Mouse (Mus musculus) B cell, adult 2 months (primary cell): ENCODE data around the gene Gps2.
"Not testable (repeated sequence)": the region's sequence is repeated elsewhere in the genome, so short reads cannot be mapped to it uniquely, and the experiment has no call there.

ENCODE experiments used
- DNase-seq, 2 experiments: peaks; one replicate each; pipeline ENCODE4 v3.0.0; 2022

Gene Gps2

DNA sequence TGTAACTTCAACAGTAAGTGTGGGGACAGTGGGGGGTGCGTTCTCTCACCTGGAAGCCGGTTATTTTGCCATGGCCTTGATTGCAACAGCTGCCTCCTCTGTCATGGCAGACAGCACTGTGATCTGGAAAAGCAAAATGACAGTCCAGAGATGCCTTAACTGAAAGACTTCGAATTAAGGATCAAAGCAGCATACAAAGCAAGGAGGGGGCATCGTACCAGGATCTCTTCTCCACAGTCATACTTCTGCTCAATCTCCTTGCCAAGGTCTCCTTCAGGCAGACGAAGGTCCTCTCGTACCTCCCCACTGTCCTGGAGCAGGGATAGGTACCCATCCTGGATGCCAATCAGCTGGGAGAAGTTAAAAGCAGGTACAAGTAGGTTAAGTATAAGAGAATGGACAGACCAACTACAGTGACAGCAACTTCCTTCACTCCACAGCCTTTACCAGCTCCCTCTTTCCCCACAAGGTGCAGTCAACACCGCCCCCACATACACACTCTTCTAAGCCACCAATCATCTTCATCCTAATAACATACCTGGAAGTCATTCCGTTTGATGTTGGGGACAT, 3.8 kb downstream of the Gps2 start:
- DNase-seq, result no peak

DNA sequence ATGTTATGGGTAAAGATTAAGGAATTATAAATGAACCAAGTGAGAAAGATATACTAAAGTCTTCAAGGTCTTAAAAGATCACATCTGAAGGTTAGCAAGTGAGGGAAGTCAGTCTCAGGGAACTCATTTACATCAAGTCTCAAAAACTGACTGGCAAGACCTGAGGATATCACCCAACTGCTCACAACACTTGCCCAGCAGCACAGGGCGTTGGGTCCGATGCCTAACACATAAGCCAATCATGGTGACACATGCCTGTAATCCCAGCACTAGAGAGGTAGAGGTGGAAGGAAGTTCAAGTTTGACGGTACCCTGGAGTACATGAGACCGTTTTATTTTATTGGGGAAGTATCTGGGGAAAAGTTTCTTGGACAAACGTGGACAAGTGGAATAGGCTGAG, 4.4 kb downstream of the Gps2 start:
- no peak for DNase-seq

DNA sequence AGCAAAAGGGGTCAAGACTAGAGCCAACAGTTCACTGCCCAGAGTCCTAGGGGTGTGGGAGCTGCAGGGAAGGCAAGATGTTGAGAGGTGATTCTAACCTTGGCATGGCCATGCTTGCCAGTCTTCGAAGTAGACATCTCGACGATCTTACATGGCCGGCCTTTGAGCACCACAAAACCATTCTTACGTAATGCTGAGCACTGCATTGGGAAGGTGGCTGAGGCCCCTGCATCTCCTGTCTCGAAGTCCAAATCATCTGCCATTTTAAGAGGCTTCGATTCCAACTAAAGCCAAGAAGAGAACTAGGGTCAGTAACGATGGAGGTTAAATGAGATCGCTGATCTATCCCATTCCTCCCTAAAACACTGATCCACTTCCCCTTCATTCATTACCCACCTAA, 5.4 kb downstream of the Gps2 start:
- DNase-seq, result no peak

DNA sequence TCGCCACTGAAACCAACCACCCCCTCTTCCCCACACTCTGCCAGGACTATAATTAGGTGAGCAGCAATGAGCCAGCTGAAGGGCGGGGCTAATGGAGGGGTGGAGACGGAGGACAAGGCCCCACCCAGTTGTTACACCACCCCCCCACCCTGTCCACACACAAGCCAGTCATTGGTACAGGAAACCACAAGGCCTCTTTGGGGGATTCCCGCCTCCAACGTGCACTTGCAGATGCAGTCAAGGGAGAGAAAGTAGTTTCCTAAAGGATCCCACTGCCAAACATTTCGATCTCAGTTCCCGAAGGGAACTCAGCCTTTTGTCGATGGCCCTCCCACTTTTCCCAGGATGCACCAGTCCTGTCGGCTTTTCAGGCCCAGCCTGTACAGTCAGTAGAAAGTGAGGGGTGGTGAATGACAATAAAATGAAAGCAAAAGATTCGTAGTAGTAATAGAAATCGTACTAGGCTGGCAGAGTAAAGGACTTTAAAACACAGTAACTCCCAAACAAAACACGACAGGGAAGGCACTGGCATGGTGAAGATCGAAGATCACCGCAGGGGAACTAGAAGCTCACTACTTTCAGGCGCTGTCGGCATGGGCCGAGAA, 6.1 kb downstream of the Gps2 start:
- peak; percentile 92 to 94 for DNase-seq

DNA sequence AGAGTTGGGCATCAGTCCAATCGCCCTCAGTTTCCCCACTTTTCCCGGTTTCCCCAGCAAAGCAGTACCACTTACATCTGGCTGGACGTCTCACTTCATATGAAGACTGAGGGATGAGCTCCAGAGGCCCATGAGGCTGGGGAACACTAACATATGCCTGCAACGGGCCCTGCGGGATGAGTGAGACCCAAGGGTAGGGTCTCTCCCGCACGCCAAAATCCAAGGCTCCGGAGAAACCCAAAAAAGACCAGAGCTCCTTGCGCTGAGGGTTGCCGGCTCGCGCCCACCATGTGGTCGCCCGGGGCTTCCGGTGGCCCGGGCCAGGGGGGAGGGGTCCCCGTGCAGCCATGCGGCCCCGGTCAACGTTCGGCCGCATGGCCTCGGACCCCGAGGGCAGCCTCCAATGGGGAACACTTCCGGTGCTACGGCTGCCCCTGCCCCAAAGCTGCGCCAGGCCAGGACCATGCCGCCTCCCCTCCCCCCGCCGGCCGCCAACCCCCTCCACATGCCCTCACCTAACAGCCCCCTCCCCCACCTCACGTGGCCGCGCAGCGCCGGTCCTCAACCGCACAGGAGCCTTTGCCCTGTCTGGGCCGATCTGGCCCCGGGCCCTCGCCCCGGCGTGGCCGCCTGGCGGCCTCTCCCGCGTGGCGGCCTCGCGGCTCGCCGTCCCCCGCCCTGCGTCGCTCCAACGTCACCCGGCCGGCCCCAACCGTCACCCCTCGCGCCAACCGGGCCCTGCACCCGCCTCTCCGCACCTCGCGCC, 6.8 kb downstream of the Gps2 start:
- peak in 1 of 2 experiments; percentile 50 for DNase-seq

DNA sequence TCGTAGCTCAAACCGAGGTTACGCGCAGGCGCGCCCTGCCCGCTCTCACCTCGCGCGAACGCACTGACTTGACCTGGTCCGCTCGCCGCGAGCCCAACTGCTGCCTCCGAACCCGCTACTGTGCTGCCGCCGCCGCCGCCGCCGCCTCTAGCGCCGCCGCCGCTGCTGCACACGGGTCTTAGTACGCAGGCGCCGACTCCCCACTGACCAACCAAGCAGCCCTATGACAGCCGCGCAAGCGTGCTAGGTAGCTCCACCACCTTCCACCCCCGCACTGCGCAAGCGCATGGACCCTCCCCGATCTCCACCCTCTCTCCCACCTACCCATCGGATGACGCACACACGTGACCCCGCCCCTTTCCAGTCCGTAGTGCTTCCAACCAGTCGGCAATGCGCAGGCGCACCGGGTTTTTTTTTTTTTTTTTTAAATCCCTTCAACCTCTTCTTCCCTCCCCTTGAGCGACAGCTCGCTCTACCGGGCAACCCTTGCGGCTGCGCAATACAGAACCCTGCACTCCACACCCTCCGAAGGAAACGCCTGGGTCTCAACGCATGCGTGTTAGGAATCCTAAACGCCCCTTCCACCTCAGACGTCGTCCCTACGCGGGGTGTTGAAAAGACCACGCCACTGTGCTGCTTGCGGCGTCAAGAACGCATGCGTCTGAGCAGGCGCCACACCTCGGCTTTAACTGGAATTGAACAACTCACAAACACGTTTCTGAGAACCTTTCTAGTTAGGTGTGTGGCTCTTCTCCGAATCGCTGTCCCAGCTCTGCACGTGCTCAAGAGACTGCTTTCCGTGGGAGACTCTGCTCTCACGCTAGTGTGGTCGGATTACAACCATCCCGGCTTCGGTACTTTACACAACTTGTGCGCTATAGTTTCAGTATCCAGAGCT, 7.7 kb downstream of the Gps2 start, which contains the start of gene Eif5a:
Gene Eif5a, minus strand, starts transcription at position 845 of the 898 bp plus-strand sequence.
- DNase-seq, result peak; percentile 100

DNA sequence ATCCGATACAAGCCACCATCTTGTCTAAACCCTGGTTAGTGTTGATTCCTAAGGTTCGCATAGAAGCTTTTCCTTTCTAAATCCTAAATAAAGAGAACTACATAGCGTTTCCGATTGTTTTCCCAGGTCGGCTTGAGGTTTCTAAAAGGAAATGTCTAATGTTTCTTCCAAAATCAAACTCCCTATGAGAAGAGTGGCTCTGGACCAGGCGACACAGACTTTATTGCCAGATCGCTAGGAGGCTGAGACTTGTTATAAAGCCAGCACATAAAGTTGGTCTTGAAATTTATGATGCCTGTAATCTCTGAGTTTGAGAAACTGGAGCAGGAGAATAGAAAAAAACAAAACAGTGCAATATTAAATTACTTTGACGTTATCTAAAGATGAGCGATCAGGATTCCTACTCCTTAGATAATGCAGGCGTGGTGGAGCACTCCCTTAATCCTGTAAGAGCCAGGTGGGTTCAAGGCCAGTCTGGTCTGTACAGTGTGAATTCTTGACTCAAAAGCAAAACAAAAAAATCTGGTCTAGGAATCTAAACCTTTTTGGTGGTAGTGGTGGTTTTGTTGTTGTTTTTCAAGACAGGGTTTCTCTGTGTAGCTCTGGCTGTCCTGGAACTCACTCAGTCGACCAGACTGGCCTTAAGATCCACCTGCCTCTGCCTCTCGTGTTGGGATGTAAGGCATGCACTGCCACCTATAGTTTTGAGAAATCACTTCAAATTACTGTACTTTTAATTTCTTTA, 8.5 kb downstream of the Gps2 start:
- no peak for DNase-seq

DNA sequence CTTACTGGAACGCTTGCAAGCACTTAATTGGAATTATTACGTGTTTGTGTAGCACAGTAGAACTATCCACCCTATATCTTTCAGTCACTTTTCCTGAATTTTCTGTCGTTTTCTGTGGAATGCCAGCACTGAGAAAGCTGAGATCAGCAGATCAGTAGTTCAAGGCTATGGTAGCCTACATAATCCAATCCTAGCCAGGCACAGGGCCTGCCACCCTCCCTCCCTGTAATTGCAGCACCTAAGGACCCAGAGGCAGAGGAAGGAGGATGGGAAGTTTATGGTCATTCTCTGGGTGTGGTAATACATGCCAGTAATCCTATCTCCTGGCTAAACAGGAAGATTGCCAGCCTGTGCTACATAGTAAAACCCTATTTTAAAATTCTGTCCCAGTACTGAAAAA, 9.1 kb downstream of the Gps2 start:
- no peak for DNase-seq

DNA sequence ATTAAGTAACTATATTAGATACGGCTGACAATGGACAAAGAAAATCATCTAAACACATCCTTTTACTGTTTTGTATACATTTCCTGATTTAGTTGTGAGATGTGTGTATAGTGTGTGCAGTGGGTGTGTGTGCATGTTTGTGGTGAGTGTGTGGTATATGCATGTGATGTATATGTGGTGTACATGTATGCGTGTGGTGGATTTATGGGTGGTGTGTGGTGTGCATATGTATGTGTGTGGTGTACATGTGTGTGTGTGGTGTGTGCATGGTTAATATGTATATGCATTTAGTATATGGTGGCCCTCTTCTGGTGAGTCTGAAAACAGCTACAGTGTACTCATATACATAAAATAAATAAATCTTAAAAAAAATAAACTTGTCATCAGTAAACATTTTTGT, 13.8 kb downstream of the Gps2 start:
- DNase-seq, result no peak

DNA sequence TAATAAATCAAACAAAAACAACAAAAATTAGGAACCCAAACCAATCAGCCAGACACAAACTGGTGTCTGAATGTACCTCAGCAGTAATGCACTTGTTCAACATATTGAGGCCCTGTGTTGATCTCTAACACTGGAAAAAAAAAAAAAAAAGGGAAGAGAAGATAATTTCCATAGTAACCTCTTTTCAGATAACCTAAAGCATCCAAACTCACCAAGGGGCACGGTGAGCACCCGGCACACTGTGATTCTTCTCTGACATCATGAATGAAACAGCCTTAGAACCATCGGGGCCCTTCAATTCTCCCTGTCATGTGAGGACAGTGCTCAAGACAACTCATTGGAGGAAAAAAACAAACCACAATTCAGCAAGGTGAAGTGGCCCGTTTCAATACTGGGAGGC, 16.0 kb downstream of the Gps2 start:
- DNase-seq, result no peak

DNA sequence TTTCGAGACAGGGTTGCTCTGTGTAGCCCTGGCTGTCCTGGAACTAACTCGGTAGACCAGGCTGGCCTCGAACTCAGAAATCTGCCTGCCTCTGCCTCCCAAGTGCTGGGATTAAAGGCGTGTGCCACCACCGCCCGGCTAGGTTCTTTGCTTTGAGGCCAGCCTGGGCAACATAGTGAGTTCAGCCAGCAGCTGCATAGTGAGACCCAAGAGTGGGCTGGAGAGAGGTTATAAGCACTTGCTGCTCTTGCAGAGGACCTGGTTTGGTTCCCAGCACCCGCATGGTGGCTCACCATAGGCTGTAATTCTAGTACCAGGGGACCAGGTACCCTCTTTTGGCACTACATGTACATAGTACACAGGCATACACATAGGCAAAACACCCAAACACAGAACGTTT, 16.5 kb downstream of the Gps2 start:
- DNase-seq, result not testable (repeated sequence)

DNA sequence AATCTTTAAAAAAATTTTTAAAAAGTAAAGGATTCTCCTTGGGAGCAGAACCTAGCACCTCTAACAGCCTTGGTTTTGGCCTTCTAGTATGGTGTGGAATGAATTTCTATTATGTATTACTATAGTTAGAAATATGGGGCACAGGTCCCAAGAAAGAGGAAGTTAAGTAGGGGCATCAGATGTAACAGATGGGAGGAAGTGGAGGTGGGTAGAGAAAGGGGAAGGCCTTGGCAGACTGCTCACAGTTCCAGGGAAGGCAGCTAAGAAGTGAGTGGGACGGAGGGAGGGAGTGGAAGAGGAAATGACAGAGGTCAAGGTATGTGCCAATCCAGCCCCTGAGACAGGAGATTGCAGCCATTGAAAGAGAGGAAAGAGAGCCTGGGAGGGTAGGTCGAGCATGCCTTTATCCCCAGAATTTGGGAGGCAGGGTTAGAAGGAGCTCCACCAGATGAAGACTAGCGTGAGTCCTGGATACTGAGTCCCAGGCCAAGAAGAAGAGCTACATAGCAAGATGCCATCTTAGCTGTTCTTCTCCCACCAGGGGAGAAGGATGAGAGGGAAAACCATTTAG, 17.4 kb downstream of the Gps2 start:
- peak; percentile 45 to 58 for DNase-seq

DNA sequence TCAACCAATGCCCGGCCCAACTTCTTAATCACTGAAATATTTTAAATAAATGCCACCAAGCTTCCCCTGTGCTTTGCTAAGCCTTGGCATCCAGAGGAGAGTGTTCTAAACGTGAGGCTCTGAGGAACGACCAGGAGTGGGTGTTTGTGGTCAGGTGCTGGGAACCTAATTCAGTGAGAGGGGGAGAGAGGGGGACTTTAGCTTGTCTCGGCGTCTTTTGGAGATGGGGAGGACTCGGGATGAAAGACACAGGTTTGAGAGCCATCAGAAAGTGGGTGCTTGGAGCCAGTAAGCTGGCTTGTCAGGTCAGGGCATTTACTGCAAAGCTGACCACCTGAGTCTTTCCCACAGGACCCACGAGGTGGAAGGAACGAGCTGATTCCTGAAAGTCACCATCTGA, 18.1 kb downstream of the Gps2 start:
- DNase-seq, result no peak

DNA sequence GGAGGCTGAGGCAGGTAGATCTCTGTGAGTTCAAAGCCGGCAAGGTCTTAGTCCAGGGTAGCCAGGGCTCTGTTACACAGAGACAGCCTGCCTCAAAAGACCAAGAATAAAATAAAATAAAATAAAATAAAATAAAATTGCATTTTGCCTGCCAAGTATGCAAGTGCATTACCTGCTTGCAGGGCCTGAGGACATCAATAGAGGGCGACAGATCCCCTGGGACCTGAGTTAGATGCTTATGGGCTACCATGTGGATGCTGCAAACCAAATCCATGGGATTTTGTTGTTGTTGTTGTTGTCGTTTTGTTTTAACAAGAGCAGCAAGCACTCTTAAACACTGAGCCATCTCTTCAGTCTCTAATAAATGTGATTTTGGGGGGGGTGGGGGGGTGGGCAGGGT, 18.6 kb downstream of the Gps2 start:
- peak; percentile 33 to 35 for DNase-seq

DNA sequence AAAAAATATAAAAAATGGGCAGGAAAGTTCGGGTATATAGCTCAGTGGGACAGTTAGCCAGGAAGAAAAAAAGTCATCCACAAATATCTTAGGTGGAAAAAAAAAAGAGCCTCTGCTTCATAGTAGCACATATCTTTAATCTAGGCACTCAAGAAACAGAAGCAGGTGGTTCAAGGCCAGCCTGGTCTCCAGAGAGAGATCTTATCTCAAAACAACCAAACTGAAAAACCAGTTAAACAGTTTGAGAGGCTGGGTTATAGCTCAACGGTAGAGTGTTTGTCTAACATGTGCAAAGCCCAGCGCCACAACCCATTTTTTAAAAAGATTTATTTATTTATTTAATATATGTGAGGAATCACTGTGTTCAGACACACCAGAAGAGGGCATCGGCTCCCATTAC, 19.4 kb downstream of the Gps2 start:
- DNase-seq, result no peak

DNA sequence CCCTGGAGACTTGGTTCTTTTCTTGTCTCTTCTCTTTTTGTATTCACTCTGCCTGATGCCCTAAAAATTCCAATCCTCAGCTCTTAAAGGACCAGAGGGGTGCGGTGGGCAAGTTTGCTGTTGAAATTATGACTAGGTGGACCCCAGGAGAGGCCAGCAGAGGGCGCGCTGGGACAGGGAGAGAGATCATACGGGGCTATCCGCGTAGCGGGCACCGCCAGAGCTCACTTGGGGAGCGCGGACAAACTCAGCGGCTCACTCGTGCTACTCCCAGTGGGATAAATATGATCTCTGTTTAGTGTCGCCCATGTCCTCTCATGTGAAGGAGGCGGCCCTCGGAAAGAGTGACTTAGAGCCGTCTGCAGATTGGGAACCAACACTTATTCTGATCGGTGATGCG, 20.5 kb downstream of the Gps2 start:
- DNase-seq, result peak; percentile 94 to 95

DNA sequence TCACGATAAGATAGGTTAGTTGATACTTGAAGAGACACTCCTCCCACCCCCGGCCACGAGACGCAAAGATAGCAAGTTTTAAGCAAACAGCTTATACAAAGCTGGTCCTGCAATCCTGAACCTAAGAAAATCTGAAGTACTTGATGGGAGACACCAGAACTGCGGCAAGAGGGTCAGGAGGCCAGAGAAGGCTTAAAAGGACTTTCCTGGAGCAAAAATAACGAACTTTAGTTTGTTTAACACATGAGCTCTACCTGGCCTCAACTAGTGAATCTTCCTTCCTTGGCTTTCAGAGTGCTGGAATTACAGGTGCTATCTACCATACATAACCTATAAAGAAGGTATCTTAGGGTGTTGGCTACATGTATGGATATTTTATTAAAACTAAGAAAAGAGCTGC, 21.0 kb downstream of the Gps2 start:
- DNase-seq, result no peak

DNA sequence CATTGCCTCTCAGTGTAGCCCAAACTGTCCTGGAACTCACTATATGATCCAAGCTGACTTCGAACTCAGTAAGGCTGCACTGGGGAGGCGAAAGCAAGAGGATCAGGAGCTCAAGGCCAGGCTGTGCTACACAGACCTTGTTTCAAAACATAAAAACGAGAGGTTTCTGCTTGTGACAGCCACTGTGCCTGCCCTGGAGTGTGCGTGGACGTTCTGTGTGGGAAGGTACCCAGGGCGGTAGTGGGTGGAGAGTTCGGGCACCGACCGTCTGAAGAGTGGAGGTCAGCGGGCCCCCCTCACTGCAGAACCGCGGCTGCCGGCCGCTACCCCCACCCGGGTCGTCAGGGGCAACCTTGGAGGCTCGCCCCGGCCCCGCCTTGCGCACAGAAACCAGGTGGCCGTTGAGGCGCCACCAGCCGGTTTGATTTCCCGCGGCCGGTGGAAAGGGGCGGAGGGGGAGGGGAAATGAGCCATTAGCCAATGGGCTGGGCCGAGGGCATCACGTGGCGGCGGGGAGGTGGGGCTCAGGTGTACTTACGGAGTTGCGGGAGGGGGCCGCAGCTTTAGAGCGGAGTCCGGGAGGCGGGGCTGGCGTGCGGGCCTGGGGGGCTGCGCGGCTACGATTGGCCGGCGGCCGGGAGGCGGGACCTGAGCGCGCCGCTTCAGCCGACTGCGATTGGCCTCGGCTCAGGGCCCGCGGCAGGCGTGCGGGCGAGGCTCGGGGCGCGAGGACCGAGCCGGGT, 21.6 kb downstream of the Gps2 start, which contains the start of gene Ybx2:
Gene Ybx2, plus strand, starts transcription at position 660 of the 743 bp plus-strand sequence.
- DNase-seq, result peak; percentile 88 to 90

DNA sequence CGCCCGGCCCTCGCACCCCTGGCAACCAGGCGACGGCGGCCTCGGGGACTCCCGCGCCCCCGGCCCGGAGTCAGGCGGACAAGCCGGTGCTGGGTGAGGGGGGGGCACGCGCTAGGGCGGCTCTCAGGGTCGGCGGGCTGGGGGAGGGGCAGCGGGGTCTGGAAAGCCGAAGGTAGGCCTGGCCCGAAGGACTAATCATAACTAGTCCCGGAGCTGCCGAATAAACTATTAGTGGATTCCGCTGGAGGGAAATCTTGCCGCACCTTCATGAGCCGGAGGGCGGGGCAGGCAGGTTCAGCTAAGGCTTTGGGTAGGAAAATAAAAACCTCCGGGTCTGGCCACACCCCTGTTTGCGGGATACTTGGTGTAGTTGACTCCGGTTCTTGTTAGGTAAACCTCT, 22.5 kb downstream of the Gps2 start:
- peak in 1 of 2 experiments; percentile 27 for DNase-seq

DNA sequence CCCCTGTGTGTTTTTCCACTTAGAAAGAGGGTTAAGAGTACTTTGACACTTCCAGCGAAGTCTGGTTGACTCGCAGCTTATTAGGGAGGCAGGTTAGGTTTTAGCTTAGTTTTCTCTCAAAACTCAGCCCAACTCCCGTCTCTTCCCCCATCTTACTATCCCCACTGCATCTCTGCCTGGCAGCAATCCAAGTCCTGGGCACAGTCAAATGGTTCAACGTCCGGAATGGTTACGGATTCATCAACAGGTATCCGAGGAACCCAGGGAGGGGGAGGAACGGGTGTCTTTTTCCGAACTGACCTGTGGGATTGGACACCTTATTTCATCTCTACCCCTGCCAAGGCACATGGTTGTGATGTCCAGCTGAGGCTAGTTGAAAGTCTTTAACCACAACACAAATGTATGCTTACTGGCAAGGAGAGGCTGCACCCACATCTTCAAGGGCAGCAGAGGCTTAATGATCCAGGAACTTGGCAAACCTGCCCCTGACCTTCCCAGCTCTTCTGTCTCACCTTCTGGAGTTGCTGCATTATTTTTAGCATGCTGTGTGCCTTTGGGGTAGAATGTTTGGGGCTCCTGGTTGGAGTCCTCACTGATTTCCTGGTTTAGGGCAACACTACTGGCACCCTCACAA, 23.1 kb downstream of the Gps2 start:
- DNase-seq, result no peak

DNA sequence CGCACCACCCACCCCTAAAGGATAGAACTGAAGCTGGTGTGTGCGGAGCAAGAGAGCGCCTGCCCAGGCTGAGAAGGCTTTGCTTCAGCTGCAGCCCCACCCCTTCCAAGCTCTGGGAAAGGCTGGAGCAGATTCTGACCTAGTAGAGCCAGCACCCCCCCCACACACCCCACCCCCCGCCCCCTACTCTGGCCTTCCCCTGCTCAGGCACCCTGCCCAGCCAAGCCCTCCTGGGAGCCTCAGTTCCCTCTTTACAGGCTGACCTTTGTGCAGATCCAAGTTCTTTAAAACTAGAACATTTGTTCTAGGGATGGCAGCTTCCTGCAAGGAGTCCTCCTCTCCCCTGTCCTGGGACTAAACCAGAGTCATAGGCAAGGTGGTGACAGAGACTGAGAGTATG, 23.7 kb downstream of the Gps2 start:
- no peak for DNase-seq
